Mouse (Mus musculus) thymus, postnatal 4 days (tissue): Measurements from ENCODE around the gene Fkbp2.

Experiments
- DNase-seq: peaks from one replicate; pipeline ENCODE4 v3.0.0; 2021

The Fkbp2 gene

GRCm38 (mm10) chr19:6990712-6991111, 10.4 kb upstream of the Fkbp2 start:
- no peak for DNase-seq

GRCm38 (mm10) chr19:6989251-6989650, 8.9 kb upstream of the Fkbp2 start:
- DNase-seq = no peak

GRCm38 (mm10) chr19:6987904-6988285, 7.6 kb upstream of the Fkbp2 start:
- DNase-seq = no peak

GRCm38 (mm10) chr19:6987061-6987903, 7.0 kb upstream of the Fkbp2 start, which contains the start of gene Vegfb:
Gene Vegfb, minus strand, starts transcription at chr19:6987651.
- peak; percentile 83 for DNase-seq

GRCm38 (mm10) chr19:6985951-6986708, 5.8 kb upstream of the Fkbp2 start:
- DNase-seq = no peak

GRCm38 (mm10) chr19:6985300-6985699, 5.0 kb upstream of the Fkbp2 start:
- DNase-seq = no peak

GRCm38 (mm10) chr19:6983621-6984020, 3.3 kb upstream of the Fkbp2 start:
- no peak for DNase-seq

GRCm38 (mm10) chr19:6981465-6981864, 1.2 kb upstream of the Fkbp2 start:
- DNase-seq = no peak

- peak; percentile 100 for DNase-seq
These were observed 568 bp downstream of the Fkbp2 start for GRCm38 (mm10) chr19:6979486-6980380.

- peak; percentile 69 for DNase-seq
These were observed 1.3 kb downstream of the Fkbp2 start for GRCm38 (mm10) chr19:6979001-6979479.

- no peak for DNase-seq
These were observed 1.7 kb downstream of the Fkbp2 start for GRCm38 (mm10) chr19:6978639-6978974.

- DNase-seq = peak; percentile 39
These were observed 2.3 kb downstream of the Fkbp2 start for GRCm38 (mm10) chr19:6977759-6978638.

- DNase-seq = peak; percentile 89
These were observed 4.5 kb downstream of the Fkbp2 start, which contains the start of gene Plcb3 for GRCm38 (mm10) chr19:6975537-6976521. Gene Plcb3, minus strand, starts transcription at chr19:6976470.

- peak; percentile 91 for DNase-seq
These were observed 5.8 kb downstream of the Fkbp2 start, which contains the start of gene Ppp1r14b for GRCm38 (mm10) chr19:6974211-6975205. Gene Ppp1r14b, plus strand, starts transcription at chr19:6974968.

GRCm38 (mm10) chr19:6973581-6974190, 6.6 kb downstream of the Fkbp2 start:
- no peak for DNase-seq

- DNase-seq = no peak
These were observed 7.9 kb downstream of the Fkbp2 start for GRCm38 (mm10) chr19:6972247-6972917.

- no peak for DNase-seq
These were observed 8.7 kb downstream of the Fkbp2 start for GRCm38 (mm10) chr19:6971644-6972043.
